Mouse (Mus musculus): ENCODE measurements around the gene Zfp706. TPM values are rescaled to one million over a fixed set of nuclear protein-coding genes. Genes with fewer than 3 reads are reported as not detected.

The Zfp706 gene
- polyA plus RNA-seq (2015; fragmentation: Nextera tagmentation; extraction: Ambion mirVana): 433 and 435 TPM in 2 replicates

GRCm38 (mm10) chr15:37007233-37007958 is at the start of gene Zfp706:
Gene Zfp706, minus strand, starts transcription at chr15:37007773.
- Histone ChIP-seq H3K9me3 (ENCODE audit: control insufficient read depth, low read length) (no peaks in the 10 kb centered on the region), H3K27me3 (replicated peaks; ENCODE audit: control insufficient read depth, insufficient read depth, low read length) (no peaks in the 10 kb centered on the region), H3K4me3 (ENCODE audit: low read length) (peak within 1 kb of the TSS; percentile 84), H3K4me2 (ENCODE audit: low read length) (peak within 1 kb of the TSS; percentile 74), H3K4me1 (ENCODE audit: control insufficient read depth, insufficient read depth, low read depth, low read length) (peaks cover 19% of the 10 kb centered on the region), H3K9ac (ENCODE audit: low read depth, low read length) (peak within 1 kb of the TSS; percentile 98), H3K27ac (ENCODE audit: low read depth, low read length) (peak within 1 kb of the TSS; percentile 98), H3K36me3 (ENCODE audit: control insufficient read depth, insufficient read depth, low read length) (peaks cover 7% of the 10 kb centered on the region; the same call in 1 of the 2 replicates)
- under 1% methylated on average over 56 of the region's 79 CpGs for WGBS
- peak; percentile 100 for ATAC-seq

GRCm38 (mm10) chr15:37054582-37054981 is 47.0 kb upstream of the Zfp706 start:
- H3K9me3 ChIP-seq (ENCODE audit: control insufficient read depth, low read length): no peaks in the 10 kb centered on the region; the same call in 1 of the 2 replicates
- no peaks in the 10 kb centered on the region for H3K36me3 ChIP-seq (ENCODE audit: control insufficient read depth, insufficient read depth, low read length)
- H3K27me3 ChIP-seq (replicated peaks; ENCODE audit: control insufficient read depth, insufficient read depth, low read length): no peaks in the 10 kb centered on the region
- ATAC-seq: no peak
- no peak overlapping the region for H3K27ac ChIP-seq (ENCODE audit: low read depth, low read length)
- no peak overlapping the region for H3K9ac ChIP-seq (ENCODE audit: low read depth, low read length)
- WGBS: 95% methylated on average over 5 of the region's 5 CpGs
- H3K4me1 ChIP-seq (ENCODE audit: control insufficient read depth, insufficient read depth, low read depth, low read length): peaks cover 11% of the 10 kb centered on the region
- no peak overlapping the region for H3K4me3 ChIP-seq (ENCODE audit: low read length)
- H3K4me2 ChIP-seq (ENCODE audit: low read length): no peak overlapping the region

GRCm38 (mm10) chr15:37053085-37053762 is 45.7 kb upstream of the Zfp706 start:
- no peak overlapping the region for H3K4me3 ChIP-seq (ENCODE audit: low read length)
- H3K4me2 ChIP-seq (ENCODE audit: low read length): no peak overlapping the region
- H3K9ac ChIP-seq (ENCODE audit: low read depth, low read length): no peak overlapping the region
- peak; percentile 95 for ATAC-seq
- no peaks in the 10 kb centered on the region for H3K36me3 ChIP-seq (ENCODE audit: control insufficient read depth, insufficient read depth, low read length)
- peaks cover 11% of the 10 kb centered on the region for H3K4me1 ChIP-seq (ENCODE audit: control insufficient read depth, insufficient read depth, low read depth, low read length)
- WGBS: 36% methylated on average over 8 of the region's 8 CpGs
- peak overlapping the region; percentile 51 for H3K27ac ChIP-seq (ENCODE audit: low read depth, low read length)
- no peaks in the 10 kb centered on the region for H3K27me3 ChIP-seq (replicated peaks; ENCODE audit: control insufficient read depth, insufficient read depth, low read length)
- no peaks in the 10 kb centered on the region; the same call in 1 of the 2 replicates for H3K9me3 ChIP-seq (ENCODE audit: control insufficient read depth, low read length)

DNA sequence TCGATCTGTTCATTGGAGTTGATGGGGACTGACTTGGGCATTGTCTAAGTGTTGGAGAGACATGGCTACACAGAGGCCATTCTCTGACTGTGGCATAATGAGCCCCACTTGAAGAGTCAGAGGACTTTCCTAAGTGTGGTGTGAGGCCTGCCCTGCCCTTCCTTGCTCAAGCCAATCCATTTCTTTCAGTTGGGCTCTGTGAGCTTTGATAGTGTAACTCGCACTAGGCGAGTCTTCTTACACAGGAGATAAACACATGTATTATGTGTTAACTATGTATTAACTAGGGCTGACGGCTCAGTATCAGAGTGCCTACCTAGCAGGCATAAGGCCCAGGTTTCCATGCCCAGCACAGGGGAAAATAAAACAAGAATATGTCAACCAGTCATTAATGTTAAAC is 39.8 kb upstream of the Zfp706 start:
- H3K4me1 ChIP-seq (ENCODE audit: control insufficient read depth, insufficient read depth, low read depth, low read length): peaks cover 5% of the 10 kb centered on the region; the same call in 1 of the 2 replicates
- H3K9me3 ChIP-seq (ENCODE audit: control insufficient read depth, low read length): no peaks in the 10 kb centered on the region
- no peak overlapping the region for H3K9ac ChIP-seq (ENCODE audit: low read depth, low read length)
- H3K4me3 ChIP-seq (ENCODE audit: low read length): no peak overlapping the region
- no peak overlapping the region for H3K4me2 ChIP-seq (ENCODE audit: low read length)
- ATAC-seq: no peak
- H3K27me3 ChIP-seq (replicated peaks; ENCODE audit: control insufficient read depth, insufficient read depth, low read length): no peaks in the 10 kb centered on the region
- no peak overlapping the region for H3K27ac ChIP-seq (ENCODE audit: low read depth, low read length)
- WGBS: 94% methylated on average over 4 of the region's 4 CpGs
- H3K36me3 ChIP-seq (ENCODE audit: control insufficient read depth, insufficient read depth, low read length): no peaks in the 10 kb centered on the region

DNA sequence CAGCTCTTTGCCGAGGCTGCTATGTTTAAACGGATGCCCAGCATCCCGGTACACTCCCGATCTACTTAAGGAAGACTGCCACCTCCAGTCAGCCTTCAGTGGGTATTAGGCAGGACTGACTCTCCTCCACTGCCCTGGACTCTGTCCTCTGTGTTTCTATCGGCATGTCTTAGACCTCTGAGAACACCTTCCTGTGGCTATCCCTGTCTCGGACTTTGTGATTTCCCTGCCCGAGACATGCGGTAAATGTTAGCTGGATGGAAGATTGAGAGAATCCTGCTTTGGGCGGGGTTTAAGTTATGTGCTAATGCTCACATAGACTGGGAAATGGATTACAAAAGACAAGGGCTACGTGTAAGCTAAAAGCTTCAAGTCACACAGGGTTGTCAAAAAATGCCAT is 39.0 kb upstream of the Zfp706 start:
- H3K4me3 ChIP-seq (ENCODE audit: low read length): no peak overlapping the region
- no peaks in the 10 kb centered on the region for H3K27me3 ChIP-seq (replicated peaks; ENCODE audit: control insufficient read depth, insufficient read depth, low read length)
- H3K4me1 ChIP-seq (ENCODE audit: control insufficient read depth, insufficient read depth, low read depth, low read length): peaks cover 6% of the 10 kb centered on the region; the same call in 1 of the 2 replicates
- no peaks in the 10 kb centered on the region for H3K36me3 ChIP-seq (ENCODE audit: control insufficient read depth, insufficient read depth, low read length)
- H3K27ac ChIP-seq (ENCODE audit: low read depth, low read length): no peak overlapping the region
- ATAC-seq: no peak
- H3K9ac ChIP-seq (ENCODE audit: low read depth, low read length): no peak overlapping the region
- H3K9me3 ChIP-seq (ENCODE audit: control insufficient read depth, low read length): no peaks in the 10 kb centered on the region
- WGBS: 96% methylated on average over 10 of the region's 10 CpGs
- H3K4me2 ChIP-seq (ENCODE audit: low read length): no peak overlapping the region

DNA sequence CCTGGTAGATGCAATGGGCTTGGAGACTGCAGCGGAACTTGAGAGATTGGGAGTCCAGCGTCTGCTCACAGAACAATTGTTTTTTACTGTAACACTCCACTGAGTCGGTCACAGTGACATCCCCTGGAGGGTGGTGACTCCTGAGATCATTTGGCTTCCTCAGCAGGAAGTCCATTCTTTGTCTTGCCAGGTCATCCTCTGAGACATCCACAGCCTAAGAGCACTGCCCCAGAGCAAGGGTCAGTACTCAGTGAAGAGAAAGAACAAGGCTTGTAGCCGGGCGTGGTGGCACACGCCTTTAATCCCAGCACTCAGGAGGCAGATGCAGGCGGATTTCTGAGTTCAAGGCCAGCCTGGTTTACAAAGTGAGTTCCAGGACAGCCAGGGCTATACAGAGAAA is 38.6 kb upstream of the Zfp706 start:
- H3K9ac ChIP-seq (ENCODE audit: low read depth, low read length): no peak overlapping the region
- H3K4me3 ChIP-seq (ENCODE audit: low read length): no peak overlapping the region
- peaks cover 6% of the 10 kb centered on the region; the same call in 1 of the 2 replicates for H3K4me1 ChIP-seq (ENCODE audit: control insufficient read depth, insufficient read depth, low read depth, low read length)
- no peak overlapping the region for H3K4me2 ChIP-seq (ENCODE audit: low read length)
- H3K27ac ChIP-seq (ENCODE audit: low read depth, low read length): no peak overlapping the region
- WGBS: 69% methylated on average over 7 of the region's 7 CpGs
- no peaks in the 10 kb centered on the region for H3K36me3 ChIP-seq (ENCODE audit: control insufficient read depth, insufficient read depth, low read length)
- no peak for ATAC-seq
- no peaks in the 10 kb centered on the region for H3K27me3 ChIP-seq (replicated peaks; ENCODE audit: control insufficient read depth, insufficient read depth, low read length)
- no peaks in the 10 kb centered on the region for H3K9me3 ChIP-seq (ENCODE audit: control insufficient read depth, low read length)

GRCm38 (mm10) chr15:37045456-37045855 is 37.9 kb upstream of the Zfp706 start:
- Histone ChIP-seq H3K9me3 (ENCODE audit: control insufficient read depth, low read length) (no peaks in the 10 kb centered on the region), H3K27ac (ENCODE audit: low read depth, low read length) (no peak overlapping the region; the same call in 1 of the 2 replicates), H3K36me3 (ENCODE audit: control insufficient read depth, insufficient read depth, low read length) (no peaks in the 10 kb centered on the region), H3K9ac (ENCODE audit: low read depth, low read length) (no peak overlapping the region), H3K27me3 (replicated peaks; ENCODE audit: control insufficient read depth, insufficient read depth, low read length) (no peaks in the 10 kb centered on the region), H3K4me3 (ENCODE audit: low read length) (no peak overlapping the region), H3K4me1 (ENCODE audit: control insufficient read depth, insufficient read depth, low read depth, low read length) (peaks cover 6% of the 10 kb centered on the region; the same call in 1 of the 2 replicates), H3K4me2 (ENCODE audit: low read length) (no peak overlapping the region)
- 70% methylated on average over 12 of the region's 12 CpGs for WGBS
- peak; percentile 40; the same call in 1 of the 2 replicates for ATAC-seq

GRCm38 (mm10) chr15:37042559-37042958 is 35.0 kb upstream of the Zfp706 start:
- H3K4me1 ChIP-seq (ENCODE audit: control insufficient read depth, insufficient read depth, low read depth, low read length): peaks cover 6% of the 10 kb centered on the region; the same call in 1 of the 2 replicates
- no peaks in the 10 kb centered on the region for H3K9me3 ChIP-seq (ENCODE audit: control insufficient read depth, low read length)
- H3K36me3 ChIP-seq (ENCODE audit: control insufficient read depth, insufficient read depth, low read length): no peaks in the 10 kb centered on the region
- WGBS: 28% methylated on average over 5 of the region's 5 CpGs
- H3K27me3 ChIP-seq (replicated peaks; ENCODE audit: control insufficient read depth, insufficient read depth, low read length): no peaks in the 10 kb centered on the region
- H3K27ac ChIP-seq (ENCODE audit: low read depth, low read length): 0 out of 2 replicates have a peak overlapping the region, but pooled peaks have one; percentile 39
- no peak overlapping the region for H3K4me3 ChIP-seq (ENCODE audit: low read length)
- no peak overlapping the region; the same call in 1 of the 2 replicates for H3K4me2 ChIP-seq (ENCODE audit: low read length)
- peak overlapping the region; percentile 35; the same call in 1 of the 2 replicates for H3K9ac ChIP-seq (ENCODE audit: low read depth, low read length)
- peak; percentile 58 for ATAC-seq

DNA sequence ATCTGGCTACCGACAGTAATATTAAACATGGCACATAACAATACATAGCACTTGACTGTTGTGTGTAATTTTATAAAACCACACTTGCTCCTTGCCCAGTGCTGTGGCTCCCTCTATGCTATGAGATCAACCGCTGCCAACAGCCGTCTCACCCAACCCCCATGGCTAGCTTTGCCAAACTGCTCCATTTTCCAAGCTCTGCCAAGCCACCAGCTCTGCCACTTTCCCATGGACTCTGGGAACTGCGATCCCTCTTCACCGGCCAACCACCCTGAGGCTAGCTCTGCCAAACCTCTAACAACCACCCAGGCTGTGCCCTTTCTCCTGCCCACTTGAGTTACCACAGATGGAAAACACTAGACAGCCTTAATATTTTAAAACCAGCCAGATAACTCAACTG is 33.6 kb upstream of the Zfp706 start:
- Histone ChIP-seq H3K9ac (ENCODE audit: low read depth, low read length) (no peak overlapping the region), H3K36me3 (ENCODE audit: control insufficient read depth, insufficient read depth, low read length) (no peaks in the 10 kb centered on the region), H3K4me3 (ENCODE audit: low read length) (no peak overlapping the region), H3K9me3 (ENCODE audit: control insufficient read depth, low read length) (no peaks in the 10 kb centered on the region), H3K27me3 (replicated peaks; ENCODE audit: control insufficient read depth, insufficient read depth, low read length) (no peaks in the 10 kb centered on the region), H3K4me1 (ENCODE audit: control insufficient read depth, insufficient read depth, low read depth, low read length) (peaks cover 6% of the 10 kb centered on the region; the same call in 1 of the 2 replicates), H3K27ac (ENCODE audit: low read depth, low read length) (peak overlapping the region; percentile 58; the same call in 1 of the 2 replicates), H3K4me2 (ENCODE audit: low read length) (no peak overlapping the region)
- WGBS: 60% methylated on average over 5 of the region's 5 CpGs
- peak; percentile 31 for ATAC-seq

All from hindbrain, embryonic 16.5 days (tissue).